Mouse (Mus musculus): ENCODE results near the gene Isca2. TPM values are rescaled to one million over a fixed set of nuclear protein-coding genes. Genes with fewer than 3 reads are reported as not detected.

Gene Isca2
- polyA plus RNA-seq, 1 experiment from 2014 or later: 139 TPM

DNA sequence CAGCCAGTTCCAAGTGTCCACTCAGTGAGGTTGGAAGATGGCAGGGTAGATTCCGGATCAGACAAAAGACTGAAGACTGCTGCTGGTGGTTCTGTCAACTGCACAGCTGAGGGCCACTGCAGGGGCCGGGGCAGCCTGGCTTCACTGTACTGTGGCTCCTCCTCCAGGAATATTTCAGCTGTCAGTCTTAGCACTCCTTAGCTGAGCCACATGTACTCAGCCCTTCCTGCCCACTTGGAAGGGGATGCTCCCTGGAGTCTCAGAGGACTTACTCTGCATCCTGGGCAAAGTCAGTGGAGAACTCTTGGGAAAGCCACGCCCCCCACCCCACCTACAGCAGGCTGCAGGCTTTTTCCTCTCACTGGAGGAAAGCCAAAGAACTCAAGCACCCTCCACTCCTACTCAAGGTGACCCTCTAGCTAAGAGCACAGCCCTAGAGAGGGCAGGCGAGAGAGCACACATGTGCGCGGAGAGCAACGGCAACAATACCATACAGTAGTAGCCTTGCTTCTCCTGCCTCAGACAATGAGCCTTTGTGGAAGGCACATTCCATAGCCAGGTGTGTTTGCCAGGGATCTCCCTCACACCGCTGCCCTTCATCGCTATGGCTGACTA lies 32.3 kb downstream of the Isca2 start:
- WGBS: 76% methylated on average over 9 of the region's 9 CpGs
- Histone ChIP-seq H3K9me3 (ENCODE audit: control insufficient read depth, low read length) (no peaks in the 10 kb centered on the region), H3K27ac (ENCODE audit: low read depth, low read length) (no peak overlapping the region), H3K4me2 (no peak overlapping the region), H3K4me1 (replicated peaks; ENCODE audit: control insufficient read depth, insufficient read depth, low read length) (no peaks in the 10 kb centered on the region), H3K9ac (ENCODE audit: low read depth, low read length) (no peak overlapping the region), H3K27me3 (replicated peaks; ENCODE audit: control insufficient read depth, insufficient read depth, low read length) (peaks cover 3% of the 10 kb centered on the region; the same call in 1 of the 2 replicates), H3K4me3 (ENCODE audit: low read depth, low read length) (no peak overlapping the region), H3K36me3 (ENCODE audit: control insufficient read depth, insufficient read depth, low read length) (no peaks in the 10 kb centered on the region)
- ATAC-seq (replicated peaks; ENCODE audit: low FRiP score): no peak
- no peak for DNase-seq (ENCODE audit: low spot score)

DNA sequence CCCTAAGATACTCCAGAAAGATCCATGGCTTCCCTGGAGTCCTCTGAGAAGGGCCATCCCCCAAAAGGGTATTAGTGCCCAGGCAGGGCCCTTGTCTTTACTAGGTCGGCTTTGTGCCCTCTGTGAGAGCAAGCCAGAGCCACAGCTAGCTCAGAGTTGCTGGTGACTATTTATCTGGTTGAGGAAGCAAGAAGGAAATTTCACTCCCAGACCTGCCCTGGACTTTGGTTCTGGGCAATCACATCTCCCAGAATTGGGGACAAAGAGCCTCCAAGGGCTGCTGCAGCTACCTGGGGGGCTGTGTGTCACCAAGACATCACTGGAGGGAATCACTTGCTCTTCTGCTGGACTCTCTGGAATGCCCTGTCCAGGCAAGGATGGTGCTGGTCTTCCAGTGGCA lies 33.0 kb downstream of the Isca2 start:
- 63% methylated on average over 1 of the region's 1 CpGs for WGBS
- no peak overlapping the region for H3K9ac ChIP-seq (ENCODE audit: low read depth, low read length)

DNA sequence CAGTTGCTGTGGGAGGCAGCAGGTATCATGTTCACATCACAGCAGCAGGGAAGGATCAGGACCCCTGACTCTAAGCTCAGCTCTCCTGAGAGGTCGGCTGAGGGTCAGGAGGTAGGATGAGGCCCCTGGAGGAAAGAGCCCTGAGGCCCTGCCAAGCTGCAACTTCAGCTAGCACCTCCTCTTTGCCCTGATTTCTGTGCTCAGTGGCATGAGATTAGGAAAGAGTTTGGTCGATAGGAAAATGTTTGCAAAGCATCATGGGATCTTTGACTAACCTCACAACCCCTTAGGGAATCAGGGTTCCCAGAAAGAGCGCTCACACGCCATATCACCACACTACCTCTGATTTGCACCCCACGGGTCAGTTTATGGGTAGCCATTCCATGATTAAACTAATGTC lies 33.7 kb downstream of the Isca2 start:
- 55% methylated on average over 5 of the region's 5 CpGs for WGBS

More for the DNA sequence above, 33.0 kb downstream of the Isca2 start:
- Histone ChIP-seq H3K36me3 (ENCODE audit: control insufficient read depth, insufficient read depth, low read length) (no peaks in the 10 kb centered on the region), H3K9me3 (ENCODE audit: control insufficient read depth, low read length) (no peaks in the 10 kb centered on the region), H3K4me3 (ENCODE audit: low read depth, low read length) (no peak overlapping the region), H3K27me3 (replicated peaks; ENCODE audit: control insufficient read depth, insufficient read depth, low read length) (0 out of 2 replicates have a peak, but pooled peaks cover 3% of the 10 kb centered on the region), H3K27ac (ENCODE audit: low read depth, low read length) (no peak overlapping the region), H3K4me2 (no peak overlapping the region), H3K4me1 (replicated peaks; ENCODE audit: control insufficient read depth, insufficient read depth, low read length) (no peaks in the 10 kb centered on the region)
- DNase-seq (ENCODE audit: low spot score) (no peak), ATAC-seq (replicated peaks; ENCODE audit: low FRiP score) (no peak)

DNA sequence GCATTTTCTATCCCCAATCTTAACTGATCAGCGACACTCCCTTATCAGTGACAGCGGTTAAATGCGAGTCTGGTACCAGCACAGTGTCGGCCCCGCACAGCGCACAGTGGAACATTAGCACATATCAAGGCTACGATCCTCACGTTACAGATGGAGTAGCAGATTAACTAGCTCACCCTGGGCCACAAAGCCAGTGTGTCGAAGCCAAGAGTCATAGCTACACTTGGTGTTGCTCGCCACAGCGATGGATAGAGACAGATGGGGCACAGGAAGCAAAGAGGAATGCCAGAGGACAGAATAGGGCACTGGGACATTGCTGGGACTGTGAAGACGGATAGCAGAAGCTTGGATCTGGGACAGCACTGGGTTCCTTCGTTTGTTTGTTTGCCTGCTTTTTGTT lies 34.3 kb downstream of the Isca2 start:
- Histone ChIP-seq H3K27ac (ENCODE audit: low read depth, low read length) (no peak overlapping the region), H3K36me3 (ENCODE audit: control insufficient read depth, insufficient read depth, low read length) (no peaks in the 10 kb centered on the region), H3K9me3 (ENCODE audit: control insufficient read depth, low read length) (no peaks in the 10 kb centered on the region), H3K4me2 (no peak overlapping the region), H3K4me3 (ENCODE audit: low read depth, low read length) (no peak overlapping the region), H3K9ac (ENCODE audit: low read depth, low read length) (no peak overlapping the region), H3K27me3 (replicated peaks; ENCODE audit: control insufficient read depth, insufficient read depth, low read length) (0 out of 2 replicates have a peak, but pooled peaks cover 3% of the 10 kb centered on the region), H3K4me1 (replicated peaks; ENCODE audit: control insufficient read depth, insufficient read depth, low read length) (no peaks in the 10 kb centered on the region)
- ATAC-seq (replicated peaks; ENCODE audit: low FRiP score) (no peak), DNase-seq (ENCODE audit: low spot score) (no peak)
- WGBS: 71% methylated on average over 13 of the region's 13 CpGs

More for the DNA sequence above, 33.7 kb downstream of the Isca2 start:
- Histone ChIP-seq H3K9me3 (ENCODE audit: control insufficient read depth, low read length) (no peaks in the 10 kb centered on the region), H3K9ac (ENCODE audit: low read depth, low read length) (no peak overlapping the region), H3K36me3 (ENCODE audit: control insufficient read depth, insufficient read depth, low read length) (no peaks in the 10 kb centered on the region), H3K4me2 (no peak overlapping the region), H3K4me1 (replicated peaks; ENCODE audit: control insufficient read depth, insufficient read depth, low read length) (no peaks in the 10 kb centered on the region), H3K27me3 (replicated peaks; ENCODE audit: control insufficient read depth, insufficient read depth, low read length) (0 out of 2 replicates have a peak, but pooled peaks cover 3% of the 10 kb centered on the region), H3K27ac (ENCODE audit: low read depth, low read length) (no peak overlapping the region), H3K4me3 (ENCODE audit: low read depth, low read length) (no peak overlapping the region)
- DNase-seq (ENCODE audit: low spot score): no peak
- ATAC-seq (replicated peaks; ENCODE audit: low FRiP score): no peak

DNA sequence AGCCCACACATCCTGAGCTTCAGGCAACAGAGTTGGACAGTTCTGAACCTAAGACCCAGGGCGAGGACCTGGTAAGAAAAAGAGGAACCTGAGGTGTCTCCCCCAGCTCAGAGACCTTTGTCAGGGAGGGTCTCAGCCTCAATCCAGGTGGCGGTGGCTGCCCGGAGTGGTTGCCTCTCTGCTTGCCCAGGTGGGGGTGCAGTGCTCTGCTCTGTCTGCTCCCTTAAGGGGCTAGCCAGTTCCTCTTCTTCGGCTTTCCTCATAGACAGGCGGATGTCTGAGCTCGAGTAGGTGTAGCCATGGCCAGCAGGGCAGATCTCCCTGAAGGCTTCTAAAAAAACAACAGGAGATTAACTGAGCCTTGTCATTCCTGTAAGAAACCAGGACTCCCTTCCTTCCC lies 36.0 kb downstream of the Isca2 start:
- no peak overlapping the region for H3K9ac ChIP-seq (ENCODE audit: low read depth, low read length)
- H3K4me1 ChIP-seq (replicated peaks; ENCODE audit: control insufficient read depth, insufficient read depth, low read length): no peaks in the 10 kb centered on the region
- H3K4me3 ChIP-seq (ENCODE audit: low read depth, low read length): no peak overlapping the region
- WGBS: 55% methylated on average over 6 of the region's 6 CpGs
- 0 out of 2 replicates have a peak, but pooled peaks cover 3% of the 10 kb centered on the region for H3K27me3 ChIP-seq (replicated peaks; ENCODE audit: control insufficient read depth, insufficient read depth, low read length)
- no peak for DNase-seq (ENCODE audit: low spot score)
- H3K4me2 ChIP-seq: no peak overlapping the region
- no peaks in the 10 kb centered on the region for H3K9me3 ChIP-seq (ENCODE audit: control insufficient read depth, low read length)
- H3K27ac ChIP-seq (ENCODE audit: low read depth, low read length): no peak overlapping the region
- H3K36me3 ChIP-seq (ENCODE audit: control insufficient read depth, insufficient read depth, low read length): no peaks in the 10 kb centered on the region
- ATAC-seq (replicated peaks; ENCODE audit: low FRiP score): no peak

DNA sequence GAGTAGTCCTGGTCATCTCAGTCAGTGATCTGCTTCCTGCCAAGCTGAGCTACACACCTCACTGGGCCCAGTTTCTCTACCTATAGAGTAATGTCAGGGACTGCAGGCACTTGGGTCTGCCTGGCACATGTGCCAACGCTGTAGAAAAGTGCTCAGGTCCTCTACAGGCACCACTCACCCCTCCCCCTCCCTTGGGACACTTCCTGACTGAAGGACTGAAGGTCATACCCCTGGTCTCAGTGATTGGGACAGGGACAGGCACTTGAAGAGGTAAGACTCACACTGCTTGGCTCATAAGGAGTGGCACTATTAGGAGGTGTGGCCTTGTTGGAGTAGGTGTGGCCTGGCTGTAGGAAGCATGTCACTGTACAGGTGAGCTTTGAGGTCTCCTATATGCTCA lies 37.8 kb downstream of the Isca2 start:
- DNase-seq (ENCODE audit: low spot score) (no peak), ATAC-seq (replicated peaks; ENCODE audit: low FRiP score) (no peak)
- Histone ChIP-seq H3K27me3 (replicated peaks; ENCODE audit: control insufficient read depth, insufficient read depth, low read length) (no peaks in the 10 kb centered on the region), H3K27ac (ENCODE audit: low read depth, low read length) (no peak overlapping the region), H3K9ac (ENCODE audit: low read depth, low read length) (no peak overlapping the region), H3K9me3 (ENCODE audit: control insufficient read depth, low read length) (no peaks in the 10 kb centered on the region), H3K4me1 (replicated peaks; ENCODE audit: control insufficient read depth, insufficient read depth, low read length) (no peaks in the 10 kb centered on the region), H3K4me3 (ENCODE audit: low read depth, low read length) (no peak overlapping the region), H3K4me2 (no peak overlapping the region), H3K36me3 (ENCODE audit: control insufficient read depth, insufficient read depth, low read length) (no peaks in the 10 kb centered on the region)
- 48% methylated on average over 1 of the region's 1 CpGs for WGBS

DNA sequence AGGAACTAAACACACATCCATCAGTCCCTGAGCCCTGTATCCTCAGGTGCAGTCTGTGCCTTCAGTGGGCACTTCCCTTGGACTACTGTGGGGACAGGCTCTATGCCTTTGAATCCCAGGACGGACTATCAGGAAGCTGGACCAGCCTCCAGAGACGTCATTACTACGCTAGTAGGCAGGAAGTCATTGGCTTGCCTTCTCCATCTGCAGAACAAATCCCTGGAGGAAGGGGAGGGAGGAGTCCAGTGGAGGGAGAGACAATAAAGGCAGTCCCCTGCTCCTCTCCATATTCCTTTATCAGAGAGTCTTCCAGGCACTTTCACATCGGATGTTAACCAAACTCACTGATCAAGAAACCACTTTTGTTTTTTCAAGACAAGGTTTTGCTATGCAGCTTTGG lies 38.5 kb downstream of the Isca2 start:
- Histone ChIP-seq H3K9me3 (ENCODE audit: control insufficient read depth, low read length) (no peaks in the 10 kb centered on the region), H3K4me2 (no peak overlapping the region), H3K4me1 (replicated peaks; ENCODE audit: control insufficient read depth, insufficient read depth, low read length) (no peaks in the 10 kb centered on the region), H3K4me3 (ENCODE audit: low read depth, low read length) (no peak overlapping the region), H3K36me3 (ENCODE audit: control insufficient read depth, insufficient read depth, low read length) (no peaks in the 10 kb centered on the region), H3K27me3 (replicated peaks; ENCODE audit: control insufficient read depth, insufficient read depth, low read length) (no peaks in the 10 kb centered on the region), H3K27ac (ENCODE audit: low read depth, low read length) (no peak overlapping the region), H3K9ac (ENCODE audit: low read depth, low read length) (no peak overlapping the region)
- 35% methylated on average over 4 of the region's 4 CpGs for WGBS
- DNase-seq (ENCODE audit: low spot score) (no peak), ATAC-seq (replicated peaks; ENCODE audit: low FRiP score) (no peak)

DNA sequence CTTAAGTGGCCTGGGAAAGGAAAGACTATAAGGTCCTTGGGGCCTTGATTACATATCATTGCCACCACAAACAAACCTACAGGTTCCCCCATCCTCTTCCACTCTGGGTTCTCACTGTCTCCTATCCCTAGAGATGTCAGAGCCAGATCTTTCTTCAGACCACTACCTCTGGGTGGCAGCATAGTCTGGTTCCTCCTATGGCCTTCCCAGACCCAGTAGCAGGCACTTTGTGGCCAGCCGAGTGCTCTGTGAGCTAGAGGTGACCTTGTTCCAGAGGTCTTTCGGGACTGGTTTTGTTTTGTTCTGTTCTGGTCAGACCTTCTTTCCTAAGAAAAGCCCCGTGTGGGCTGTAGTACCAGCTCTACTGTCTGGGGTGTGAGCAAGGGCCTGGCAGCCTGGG lies 39.0 kb downstream of the Isca2 start:
- Histone ChIP-seq H3K9me3 (ENCODE audit: control insufficient read depth, low read length) (no peaks in the 10 kb centered on the region), H3K27ac (ENCODE audit: low read depth, low read length) (no peak overlapping the region), H3K4me3 (ENCODE audit: low read depth, low read length) (no peak overlapping the region), H3K4me2 (no peak overlapping the region), H3K4me1 (replicated peaks; ENCODE audit: control insufficient read depth, insufficient read depth, low read length) (no peaks in the 10 kb centered on the region), H3K36me3 (ENCODE audit: control insufficient read depth, insufficient read depth, low read length) (no peaks in the 10 kb centered on the region), H3K27me3 (replicated peaks; ENCODE audit: control insufficient read depth, insufficient read depth, low read length) (no peaks in the 10 kb centered on the region), H3K9ac (ENCODE audit: low read depth, low read length) (no peak overlapping the region)
- ATAC-seq (replicated peaks; ENCODE audit: low FRiP score) (no peak), DNase-seq (ENCODE audit: low spot score) (no peak)
- WGBS: 59% methylated on average over 3 of the region's 3 CpGs

DNA sequence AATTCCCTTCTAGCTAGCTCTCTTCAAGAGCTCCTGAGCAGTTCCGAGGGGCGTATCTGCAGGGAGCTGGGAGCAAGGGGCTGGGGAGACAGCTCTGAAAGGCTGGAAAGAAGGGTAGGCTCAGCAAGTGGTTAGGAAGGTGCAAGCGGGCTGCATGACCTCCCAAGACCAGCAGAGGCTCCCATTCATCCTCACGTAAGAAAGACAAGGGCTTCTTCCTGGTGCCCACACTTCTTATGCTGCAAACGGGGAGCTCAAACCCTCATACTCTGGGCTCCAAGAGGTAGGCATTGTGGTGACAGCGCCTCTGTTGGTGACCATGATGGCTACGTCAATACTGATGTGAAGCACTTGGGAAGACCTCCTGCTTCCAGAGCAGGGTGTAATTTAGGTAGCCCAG lies 40.7 kb downstream of the Isca2 start:
- ATAC-seq (replicated peaks; ENCODE audit: low FRiP score): no peak
- Histone ChIP-seq H3K4me3 (ENCODE audit: low read depth, low read length) (no peak overlapping the region), H3K27ac (ENCODE audit: low read depth, low read length) (no peak overlapping the region), H3K36me3 (ENCODE audit: control insufficient read depth, insufficient read depth, low read length) (no peaks in the 10 kb centered on the region), H3K4me2 (no peak overlapping the region), H3K27me3 (replicated peaks; ENCODE audit: control insufficient read depth, insufficient read depth, low read length) (no peaks in the 10 kb centered on the region), H3K4me1 (replicated peaks; ENCODE audit: control insufficient read depth, insufficient read depth, low read length) (no peaks in the 10 kb centered on the region), H3K9ac (ENCODE audit: low read depth, low read length) (no peak overlapping the region), H3K9me3 (ENCODE audit: control insufficient read depth, low read length) (no peaks in the 10 kb centered on the region)
- WGBS: 40% methylated on average over 7 of the region's 7 CpGs
- DNase-seq (ENCODE audit: low spot score): no peak

All from liver, embryonic 11.5 days (tissue).